Mouse (Mus musculus): Measurements from ENCODE around the gene Mlxipl.

Mlxipl gene

DNA sequence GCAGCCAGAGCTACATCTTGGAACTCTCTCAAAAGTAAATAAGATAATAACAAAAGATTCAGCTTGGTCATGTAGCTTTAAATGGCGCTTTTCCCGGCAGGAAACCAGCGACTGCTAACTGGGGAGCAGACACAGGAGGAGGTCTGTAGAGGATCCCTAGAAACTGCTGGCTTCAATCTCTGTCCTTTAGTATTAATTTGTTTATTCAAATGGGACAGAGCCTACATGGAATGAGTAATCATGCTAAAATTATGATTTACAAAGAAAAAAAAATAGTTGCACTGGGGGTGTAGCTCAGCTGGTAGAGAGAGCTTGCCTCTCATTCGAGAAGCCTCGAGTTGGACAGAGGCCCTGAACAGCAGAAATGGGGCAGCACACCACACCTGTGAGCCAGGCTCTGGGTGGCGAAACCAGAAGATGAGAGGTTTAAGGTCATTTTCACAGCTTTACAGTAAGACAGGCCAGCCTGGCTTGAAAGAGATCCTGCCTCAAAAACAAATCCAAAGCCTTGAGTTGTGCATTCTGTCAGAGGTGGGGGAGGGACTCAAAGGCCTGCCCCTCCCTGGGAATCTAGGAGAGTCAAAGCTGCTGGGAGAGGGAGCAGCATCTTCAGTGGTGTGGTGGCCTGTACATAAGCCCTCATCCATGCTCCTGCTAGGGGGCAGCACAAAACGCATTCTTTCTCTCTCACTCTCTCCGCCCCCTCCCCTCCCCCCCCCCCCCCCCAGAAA is 93.6 kb downstream of the Mlxipl start:
- DNase-seq (ENCODE audit: low read depth, low spot score) = peak; percentile 72

DNA sequence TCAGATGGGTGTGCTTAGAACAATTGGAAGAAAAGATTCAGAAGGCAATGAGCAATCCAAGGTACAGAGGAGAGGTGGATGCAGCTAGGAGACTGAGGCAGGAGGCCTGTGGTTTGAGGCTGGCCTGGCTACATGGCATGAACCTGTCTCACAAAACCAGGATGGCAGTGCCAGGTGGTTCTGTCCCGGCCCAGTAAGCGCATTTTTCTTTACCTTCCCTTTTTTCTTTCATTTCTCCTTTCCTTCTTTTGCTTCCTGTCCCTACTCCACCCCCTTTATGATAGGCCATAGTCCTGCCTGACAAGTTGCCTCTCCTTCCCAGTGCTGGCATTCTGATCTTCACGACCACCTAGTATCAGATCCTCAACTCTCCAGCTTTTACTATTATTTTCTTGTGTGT is 95.3 kb downstream of the Mlxipl start:
- no peak for DNase-seq (ENCODE audit: low read depth, low spot score)

DNA sequence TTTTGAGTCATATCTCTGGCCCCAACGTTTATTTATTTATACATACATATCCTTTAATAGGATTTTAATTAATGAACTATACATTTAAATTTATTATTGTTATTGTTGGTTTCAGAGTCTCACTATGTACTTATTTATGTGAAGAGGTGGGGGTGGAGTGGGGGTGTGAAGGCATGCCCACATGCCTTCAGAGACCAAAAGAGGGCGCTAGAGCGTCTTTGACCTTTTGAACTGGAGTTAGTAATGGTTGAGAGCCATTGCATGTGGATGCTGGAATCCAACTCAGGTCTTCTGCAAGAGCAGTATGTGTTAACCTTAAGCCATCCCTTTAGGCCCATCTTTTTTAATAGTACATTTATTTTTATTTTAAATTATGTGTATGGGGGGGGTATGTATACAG is 95.9 kb downstream of the Mlxipl start:
- DNase-seq (ENCODE audit: low read depth, low spot score) = no peak

DNA sequence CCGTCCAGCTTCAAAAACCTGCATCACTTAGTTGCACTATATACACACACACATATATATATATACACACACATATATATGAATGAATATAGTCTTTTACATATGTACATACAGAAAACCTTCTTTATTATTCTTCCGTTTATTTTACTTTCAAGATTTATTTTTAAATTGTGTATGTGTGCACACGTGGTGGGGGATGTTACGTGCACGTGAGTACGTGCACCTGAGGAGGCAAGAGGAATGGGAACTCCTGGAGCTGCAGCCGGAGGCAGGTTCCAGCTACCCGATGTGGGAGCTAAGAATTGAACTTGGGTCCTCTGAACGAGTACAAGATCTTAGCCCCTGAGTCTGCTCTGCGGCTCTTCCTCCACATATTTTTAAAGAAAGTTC is 96.5 kb downstream of the Mlxipl start:
- DNase-seq (ENCODE audit: low read depth, low spot score) = no peak

DNA sequence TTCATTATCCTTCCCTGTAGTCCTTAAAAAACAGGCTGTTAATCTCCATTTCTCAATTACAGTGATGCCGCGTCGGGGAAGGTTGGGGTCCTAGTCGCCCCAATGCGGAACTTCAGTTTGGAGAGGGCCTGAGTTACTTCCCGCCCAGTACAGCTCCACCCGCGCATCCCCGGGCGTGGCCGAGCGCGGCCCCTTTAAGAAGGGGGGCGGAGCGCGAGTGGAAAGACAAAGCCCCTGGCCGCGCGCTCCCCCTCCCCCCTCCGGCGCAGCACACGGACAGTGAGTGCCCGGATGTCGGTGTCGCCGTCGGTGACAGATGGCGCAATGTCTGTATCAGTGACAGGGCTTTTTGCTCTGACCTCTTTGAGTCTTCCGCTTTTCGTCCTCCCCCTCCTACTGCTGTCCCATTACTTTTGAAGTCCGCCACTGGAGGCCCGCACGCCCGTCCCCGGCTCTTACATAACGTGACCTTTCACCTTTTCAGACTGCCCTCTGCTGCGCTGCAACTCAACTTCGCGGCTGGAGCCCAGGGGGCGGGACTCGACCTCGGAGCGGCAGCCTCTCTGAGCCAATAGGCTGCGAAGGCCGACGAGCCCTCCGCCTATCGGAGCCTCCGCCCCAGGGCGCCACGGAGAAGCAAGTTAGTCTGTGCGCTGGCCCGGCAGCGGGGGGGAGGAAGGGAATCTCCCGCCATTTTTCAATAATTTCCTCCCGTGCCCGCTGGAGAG is 97.1 kb downstream of the Mlxipl start, which contains the start of gene Baz1b:
Gene Baz1b (plus strand): TSS at position 644 of the 728 bp plus-strand sequence.
- DNase-seq (ENCODE audit: low read depth, low spot score) = peak; percentile 98

GRCm38 (mm10) chr5:135187349-135188213 is 97.9 kb downstream of the Mlxipl start:
- no peak for DNase-seq (ENCODE audit: low read depth, low spot score)

Data from telencephalon, adult 2 months (tissue).